Mouse (Mus musculus): ENCODE results near the gene Slc2a3.

Gene Slc2a3

DNA sequence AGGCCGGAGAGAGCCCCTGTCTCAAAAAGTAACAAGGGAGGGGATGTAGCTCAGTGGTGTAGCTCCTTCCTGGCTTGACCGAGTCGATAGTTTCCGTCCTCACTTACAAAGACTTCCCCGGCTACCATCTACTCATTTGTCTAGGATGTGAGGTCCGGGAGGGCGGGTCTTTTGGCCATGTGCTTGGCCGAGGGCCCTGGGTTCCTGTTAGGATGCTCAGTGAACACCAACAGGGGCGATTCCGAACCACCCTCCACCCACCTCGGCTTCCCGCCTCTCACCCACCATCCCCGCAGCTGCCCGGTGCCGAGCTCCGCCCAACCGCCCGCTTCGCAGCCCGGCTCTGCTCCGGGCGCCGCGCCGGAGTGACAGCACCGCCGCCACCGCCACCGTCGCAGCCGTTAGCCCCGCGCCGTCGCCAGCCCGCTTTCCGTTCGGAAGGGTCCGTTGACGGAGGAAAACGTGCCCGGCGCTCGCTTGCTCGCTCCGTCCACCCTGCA is at the start of gene Slc2a3:
TSS of gene Slc2a3 (minus strand) at position 340 of the 500 bp plus-strand sequence.
- DNase-seq (ENCODE audit: low spot score) = peak; percentile 76

- DNase-seq (ENCODE audit: low spot score) = no peak
Measured at GRCm38 (mm10) chr6:122843759-122844158, 42.3 kb upstream of the Slc2a3 start.

DNA sequence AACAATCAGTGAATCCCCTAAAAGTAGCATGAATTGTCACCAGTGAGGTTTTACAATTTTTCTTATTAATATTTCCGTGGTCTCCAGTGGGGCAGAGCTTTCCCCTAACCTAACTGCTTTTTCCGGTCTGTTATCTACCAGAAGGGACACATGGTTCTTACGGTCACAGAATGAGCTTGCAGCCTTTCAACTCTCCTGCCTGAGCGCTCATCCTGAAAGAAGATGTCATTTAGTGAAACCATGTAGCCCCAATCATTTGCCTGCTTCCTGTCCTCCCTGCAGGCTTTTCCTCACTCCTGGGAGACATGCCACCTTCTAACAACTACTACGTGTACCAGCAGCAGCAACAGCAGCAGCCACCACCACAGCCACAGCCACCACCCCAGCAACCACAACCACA is 36.1 kb upstream of the Slc2a3 start:
- no peak for DNase-seq (ENCODE audit: low spot score)

DNA sequence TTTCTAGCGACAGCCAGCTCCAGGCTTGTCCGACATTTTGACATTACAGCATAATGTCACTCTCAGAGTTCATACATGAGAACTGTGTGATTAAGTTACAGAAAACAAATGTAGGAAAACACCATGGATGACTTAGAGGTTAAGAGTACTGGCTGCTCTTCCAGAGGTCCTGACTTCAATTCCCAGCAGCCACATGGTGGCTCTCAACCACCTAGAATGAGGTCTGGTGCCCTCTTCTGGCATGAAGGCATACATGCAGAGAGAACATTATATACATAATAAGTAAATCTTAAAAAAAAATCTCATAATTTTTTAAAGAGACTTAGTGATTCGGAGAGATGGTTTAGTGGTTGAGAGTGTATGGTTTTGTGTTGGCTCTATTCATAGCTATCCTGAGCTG is 35.5 kb upstream of the Slc2a3 start:
- no peak for DNase-seq (ENCODE audit: low spot score)

DNA sequence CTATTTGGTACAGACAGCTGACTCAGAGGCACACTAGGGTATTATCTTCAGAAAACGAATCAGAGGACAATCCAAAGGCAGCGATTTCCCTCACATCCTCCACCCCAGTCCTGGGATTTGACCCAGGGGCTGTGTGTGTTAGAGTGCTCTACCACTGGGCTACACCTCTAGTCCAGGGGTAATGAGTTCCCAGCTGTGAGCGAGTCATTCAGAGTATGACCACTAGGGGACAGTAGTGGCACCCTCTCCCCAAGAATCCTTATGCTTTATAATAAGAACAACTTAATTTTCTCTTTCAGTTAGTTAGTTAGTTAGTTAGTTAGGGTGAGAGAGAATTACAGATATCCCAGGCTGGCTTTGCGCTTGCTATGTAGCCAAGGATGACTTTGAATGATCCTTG is 32.9 kb upstream of the Slc2a3 start:
- no peak for DNase-seq (ENCODE audit: low spot score)

DNA sequence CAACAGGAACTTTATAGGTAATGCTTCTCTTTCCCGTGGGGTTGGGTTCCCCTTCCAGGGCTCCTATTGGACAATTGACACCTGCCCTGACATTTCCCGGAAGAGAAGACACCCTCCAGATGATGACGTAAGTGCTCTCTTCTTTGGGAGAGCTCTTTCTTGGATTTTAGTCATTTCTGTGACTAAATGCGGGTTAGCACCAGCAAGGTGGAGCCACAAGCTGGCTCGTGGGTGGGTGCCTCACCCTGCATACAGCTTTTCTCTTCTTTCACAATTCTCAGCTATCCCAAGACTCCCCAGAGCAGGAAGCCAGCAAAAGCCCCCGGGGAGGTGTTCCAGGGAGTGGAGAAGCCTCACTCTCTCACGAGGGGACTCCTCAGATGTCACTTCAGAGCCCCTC is 31.4 kb upstream of the Slc2a3 start:
- no peak for DNase-seq (ENCODE audit: low spot score)

GRCm38 (mm10) chr6:122828086-122828485 is 26.6 kb upstream of the Slc2a3 start:
- DNase-seq (ENCODE audit: low spot score) = peak; percentile 56

DNA sequence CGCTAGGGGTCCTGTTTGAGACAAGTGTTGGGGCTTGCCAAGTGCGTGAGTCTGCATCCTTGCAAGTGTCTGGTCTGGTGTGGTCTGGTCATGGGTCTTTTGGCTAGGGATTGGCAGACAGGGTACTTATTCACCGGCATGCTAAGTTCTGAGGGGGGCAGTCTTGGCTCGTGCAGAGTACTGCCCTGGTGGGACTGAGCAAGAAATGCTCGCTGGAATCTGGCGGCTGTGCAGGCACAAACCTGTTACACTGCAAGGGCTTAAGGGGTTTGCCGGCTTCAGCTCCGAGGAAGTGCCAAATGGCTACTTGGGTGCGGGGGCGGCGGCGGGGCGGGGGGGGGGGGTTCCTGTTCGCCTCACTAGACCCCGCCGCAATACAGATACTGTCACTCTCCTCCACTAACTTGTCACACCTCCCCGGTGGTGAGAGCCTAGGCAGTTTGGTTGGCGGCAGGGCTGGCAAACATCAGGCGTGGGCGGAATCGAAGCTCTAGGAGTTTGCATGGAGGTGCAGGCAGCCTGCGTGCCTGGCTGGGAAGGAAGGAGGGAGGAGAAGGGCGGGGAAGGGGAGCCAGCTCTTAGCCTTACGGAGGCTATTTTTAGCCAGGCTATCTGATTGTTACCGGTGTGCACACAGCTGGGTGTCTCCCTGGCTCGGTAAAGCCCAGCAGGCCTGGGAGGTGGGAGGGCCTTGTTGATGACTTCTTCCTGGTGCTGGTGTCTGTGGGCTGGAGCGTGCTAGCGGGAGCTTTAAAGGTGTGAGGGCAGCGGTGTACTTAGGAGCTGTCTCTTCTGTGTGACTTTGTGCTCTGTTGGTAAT is 24.7 kb upstream of the Slc2a3 start:
- DNase-seq (ENCODE audit: low spot score) = peak; percentile 79

DNA sequence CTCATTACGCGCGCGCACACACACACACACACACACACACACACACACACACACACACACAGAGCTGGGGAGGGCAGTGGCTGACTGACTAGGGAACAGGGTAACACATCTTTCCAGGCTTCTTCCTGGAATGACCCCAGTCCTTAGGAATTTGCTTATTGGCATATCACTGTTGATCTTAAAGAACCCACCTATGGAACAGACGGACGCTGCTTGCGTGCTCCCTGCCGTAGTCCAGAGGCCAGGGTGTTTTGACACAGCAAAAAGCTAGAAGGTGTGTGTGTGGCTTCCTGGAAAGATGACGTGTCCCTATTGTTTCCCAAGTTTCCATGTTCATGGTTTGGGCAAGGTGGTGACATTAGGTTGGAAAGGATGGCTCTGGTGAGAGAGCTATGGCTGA is 23.7 kb upstream of the Slc2a3 start:
- no peak for DNase-seq (ENCODE audit: low spot score)

DNA sequence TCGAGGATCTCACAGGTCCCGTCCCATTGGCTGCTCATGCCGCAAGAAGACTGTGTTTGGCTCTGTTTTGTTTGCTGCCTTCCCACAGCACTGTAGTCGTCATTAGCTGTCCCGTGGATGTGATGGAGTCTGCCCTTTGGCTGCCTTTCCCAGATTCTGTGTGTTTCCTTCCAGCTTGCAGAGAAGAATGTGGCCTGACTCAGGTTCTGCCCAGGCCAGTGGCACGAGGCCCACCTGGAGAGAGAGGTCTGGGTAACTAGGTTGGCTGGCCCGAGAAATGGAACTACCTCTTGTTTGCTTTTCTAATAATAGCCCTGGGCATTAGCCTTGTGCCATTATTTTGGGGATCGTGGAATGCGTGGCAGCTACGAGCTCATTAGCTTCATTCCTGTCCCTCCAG is 22.6 kb upstream of the Slc2a3 start:
- DNase-seq (ENCODE audit: low spot score) = no peak

DNA sequence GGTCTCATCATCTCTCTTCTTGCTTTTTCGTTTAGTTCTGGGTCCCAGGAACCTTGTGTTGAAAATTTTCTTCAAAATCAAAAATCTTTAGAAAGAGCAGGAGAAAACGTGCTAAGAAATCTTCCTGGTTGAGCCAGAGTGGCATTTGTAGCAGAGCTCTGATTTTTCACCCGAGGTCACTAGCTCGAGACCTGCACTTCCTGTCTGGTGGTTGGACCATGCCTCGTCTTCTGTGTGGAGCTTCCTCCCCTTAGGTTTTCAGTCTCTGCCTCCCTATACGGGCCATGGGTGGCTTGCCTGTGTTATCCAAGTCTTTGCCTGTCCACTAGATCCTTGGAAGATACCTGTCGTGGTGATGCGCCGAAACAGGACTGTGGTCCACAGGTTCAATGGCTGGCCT is 20.4 kb upstream of the Slc2a3 start:
- DNase-seq (ENCODE audit: low spot score) = no peak

DNA sequence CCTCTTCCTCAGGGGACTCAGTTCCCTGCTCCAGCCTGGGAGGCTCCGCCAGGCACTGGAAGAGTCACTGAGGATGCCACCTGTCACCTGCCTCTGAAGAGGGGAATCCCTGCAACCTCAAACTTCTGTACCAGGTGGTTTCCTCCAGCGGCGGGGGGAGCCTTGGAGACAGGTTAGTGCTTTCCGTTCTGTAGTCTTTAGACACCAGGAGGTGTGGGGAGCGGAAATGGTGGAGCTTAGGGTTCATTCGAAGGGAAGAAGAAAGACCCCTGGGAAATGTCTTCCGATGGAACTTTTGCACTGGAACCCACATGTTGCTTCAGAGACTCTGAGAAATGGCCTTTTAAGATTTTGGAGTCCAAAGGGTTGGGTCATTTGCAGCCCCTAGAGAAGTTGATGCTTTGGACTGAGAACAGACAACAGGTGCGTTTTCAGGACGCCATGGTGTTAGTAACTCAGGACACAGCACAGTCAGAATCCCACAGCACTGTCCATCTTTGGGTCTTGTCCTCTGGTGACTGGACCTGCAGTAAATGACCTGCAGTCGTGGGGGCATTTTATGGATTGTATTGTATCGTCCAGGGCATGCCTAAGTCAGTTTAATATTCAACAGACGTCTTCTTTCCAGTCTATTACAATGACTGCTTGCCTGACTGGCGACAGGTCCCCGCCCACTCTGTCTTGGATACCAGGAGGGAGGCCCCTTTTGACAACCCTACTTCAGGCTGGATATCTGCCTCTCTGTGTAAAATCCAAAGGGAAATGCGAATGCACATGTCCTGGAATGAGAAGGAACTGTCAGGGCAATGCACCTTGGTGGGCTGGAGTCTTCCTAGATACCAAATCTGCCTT is 19.6 kb upstream of the Slc2a3 start:
- no peak for DNase-seq (ENCODE audit: low spot score)

- peak; percentile 64 for DNase-seq (ENCODE audit: low spot score)
Measured at GRCm38 (mm10) chr6:122820071-122820798, 18.8 kb upstream of the Slc2a3 start.

DNA sequence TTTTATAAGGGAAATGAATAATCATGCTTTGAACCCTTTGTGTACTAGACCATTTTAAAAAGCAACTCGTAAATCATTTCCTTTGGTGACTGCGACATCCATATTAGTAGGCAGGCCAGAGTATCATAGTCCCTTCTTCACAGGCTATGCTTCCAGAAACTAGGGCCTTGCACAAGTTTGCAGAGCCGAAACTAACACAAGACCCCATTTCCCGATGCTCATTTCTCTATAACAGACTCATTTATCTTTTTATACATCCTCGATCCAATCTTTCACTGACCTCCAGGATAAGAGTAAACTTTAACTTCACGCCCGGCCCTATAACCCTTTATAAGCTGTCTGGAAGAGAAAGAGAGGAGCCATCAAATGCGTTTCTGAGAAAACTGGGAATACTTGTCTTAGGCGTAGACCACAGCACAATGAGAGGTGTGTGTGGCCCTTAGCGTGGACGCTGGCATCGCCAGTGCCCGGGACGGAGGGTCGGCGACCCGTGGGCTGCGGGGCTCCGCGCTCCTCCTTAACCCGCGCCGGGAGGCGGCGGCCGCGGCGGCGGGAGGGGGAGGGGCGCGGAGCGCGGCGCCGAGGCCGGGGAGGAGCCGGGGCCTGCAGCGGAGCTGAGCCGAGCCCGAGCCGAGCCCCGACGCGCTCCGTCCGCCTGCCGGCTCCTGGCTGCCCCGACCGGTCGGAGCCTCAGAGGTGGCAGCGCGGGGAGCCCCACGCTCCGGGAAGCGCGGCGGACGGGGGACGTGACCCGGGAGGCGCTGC is 18.0 kb upstream of the Slc2a3 start, which contains the start of gene Foxj2:
TSS of gene Foxj2 (plus strand) at position 609 of the 765 bp plus-strand sequence.
- peak; percentile 86 for DNase-seq (ENCODE audit: low spot score)

- DNase-seq (ENCODE audit: low spot score) = no peak
Measured at GRCm38 (mm10) chr6:122813640-122814039, 12.2 kb upstream of the Slc2a3 start.

- DNase-seq (ENCODE audit: low spot score) = no peak
Measured at GRCm38 (mm10) chr6:122812716-122813115, 11.3 kb upstream of the Slc2a3 start.

GRCm38 (mm10) chr6:122811771-122812600 is 10.5 kb upstream of the Slc2a3 start:
- DNase-seq (ENCODE audit: low spot score) = no peak

DNA sequence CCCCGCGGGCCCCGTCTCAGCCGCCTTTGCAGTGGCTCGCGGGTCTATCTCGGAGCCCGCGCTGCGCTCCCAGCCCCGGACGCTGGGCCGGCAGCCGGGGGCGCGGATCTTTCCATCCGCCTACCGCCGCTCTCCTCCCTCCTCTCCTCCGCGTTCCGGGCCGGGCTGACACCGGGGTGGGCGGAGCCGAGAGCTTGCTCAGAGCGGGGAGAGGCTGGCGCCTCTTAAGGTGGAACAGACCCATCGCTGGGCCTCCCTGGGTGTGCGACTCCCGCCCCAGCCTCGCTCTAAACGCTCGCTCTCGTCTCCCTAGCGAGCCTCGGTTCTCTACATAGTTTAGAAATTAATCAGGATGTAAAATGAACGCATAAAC is 9.8 kb upstream of the Slc2a3 start:
- DNase-seq (ENCODE audit: low spot score) = peak; percentile 96

DNA sequence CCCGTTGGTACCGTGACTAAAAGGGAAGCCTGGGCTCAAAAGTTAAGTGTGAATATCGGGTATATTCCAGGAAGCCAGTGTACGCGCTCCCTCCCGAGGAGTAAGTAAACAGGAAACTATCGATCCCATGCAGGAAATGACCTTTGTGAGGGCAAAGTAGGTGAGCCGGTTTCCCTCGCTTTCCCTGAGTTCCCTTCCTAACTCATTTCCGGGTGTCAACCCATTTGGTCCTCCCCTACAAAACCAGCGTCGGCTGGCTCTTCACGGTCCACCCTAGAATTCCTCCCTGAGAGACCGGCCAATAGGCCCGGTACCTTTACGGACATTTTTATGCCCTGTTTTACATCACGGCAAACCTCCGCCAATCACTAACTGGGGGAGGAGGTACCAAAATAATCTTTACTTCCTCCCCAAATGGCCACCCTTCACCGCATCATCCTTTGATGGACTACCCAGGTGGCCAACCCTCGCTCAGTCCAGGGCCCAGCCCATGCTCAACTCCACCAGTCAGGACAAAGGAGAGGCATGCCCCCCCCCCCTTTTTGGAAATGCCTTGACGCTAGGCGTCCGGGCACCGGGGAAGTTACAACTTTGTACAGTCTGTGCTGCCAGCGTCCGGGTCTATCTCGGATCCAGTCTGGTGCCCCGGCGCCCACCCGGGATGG is 9.3 kb upstream of the Slc2a3 start:
- peak; percentile 96 for DNase-seq (ENCODE audit: low spot score)

- no peak for DNase-seq (ENCODE audit: low spot score)
Measured at GRCm38 (mm10) chr6:122810022-122810614, 8.7 kb upstream of the Slc2a3 start.
